Mouse (Mus musculus) liver, embryonic 14.5 days (tissue): ENCODE data around the gene Ncapg. TPM values are rescaled to one million over a fixed set of nuclear protein-coding genes. Genes with fewer than 3 reads are reported as not detected.
A peak's percentile ranks its signal among the peaks of the same experiment; 100 is the strongest.

Experiments
- ATAC-seq: fragments of 200-750 bp; cut with Nextera tagmentation; 2 replicates; pipeline ENCODE4 v1.8.0; 2017; ENCODE audit warnings: moderate number of reproducible peaks, mild to moderate bottlenecking, moderate library complexity; ENCODE audit not compliant: insufficient read depth
- DNase-seq, 3 experiments: peaks; one replicate each; pipeline ENCODE4 v3.0.0-alpha.2; 2012 to 2013; ENCODE audit warnings: low read depth in 3 of 3, low spot score in 3 of 3
- H3K27ac ChIP-seq: fragments of 300-500 bp; sonication (generic); 2 replicates; pipeline ENCODE4 v1.5.1; 2014; ENCODE audit warnings: moderate library complexity, mild to moderate bottlenecking, control low read depth, inconsistent platforms
- H3K27me3 ChIP-seq: fragments of 300-500 bp; sonication (generic); 2 replicates; pipeline ENCODE4 v1.6.1; 2014; ENCODE audit warnings: mild to moderate bottlenecking, low read length, moderate library complexity; ENCODE audit not compliant: control insufficient read depth, insufficient read depth
- H3K36me3 ChIP-seq: fragments of 300-500 bp; sonication (generic); replicated peaks from 2 replicates; pipeline ENCODE4 v1.6.1; 2014; ENCODE audit warnings: low read depth; ENCODE audit not compliant: control insufficient read depth, insufficient read depth
- H3K4me1 ChIP-seq, 2 experiments: fragments of 200-500 bp in 1 of 2; fragments of 300-500 bp in 1 of 2; sonication (generic) in 1 of 2; replicated peaks; 2 replicates each; pipeline ENCODE4 v1.6.1; 2012 to 2014; ENCODE audit warnings: antibody characterized with exemption in 1 of 2, inconsistent platforms in 1 of 2, low read length in 1 of 2; ENCODE audit not compliant: control insufficient read depth in 2 of 2, insufficient read depth in 2 of 2
- H3K4me2 ChIP-seq: fragments of 300-500 bp; sonication (generic); 2 replicates; pipeline ENCODE4 v1.6.1; 2014; ENCODE audit warnings: low read depth, mild to moderate bottlenecking, control low read depth, moderate library complexity
- H3K4me3 ChIP-seq, 2 experiments: fragments of 200-500 bp in 1 of 2; fragments of 300-500 bp in 1 of 2; sonication (generic) in 1 of 2; 2 replicates each; pipeline ENCODE4 v1.5.1; 2012 to 2014; ENCODE audit warnings: low read depth in 2 of 2, low read length in 2 of 2, mild to moderate bottlenecking in 2 of 2, control low read depth in 1 of 2, inconsistent platforms in 1 of 2, moderate library complexity in 1 of 2; ENCODE audit not compliant: insufficient read depth in 1 of 2
- H3K9ac ChIP-seq: fragments of 300-500 bp; sonication (generic); replicated peaks from 2 replicates; pipeline ENCODE4 v1.6.1; 2014; ENCODE audit warnings: mild to moderate bottlenecking, control low read depth, moderate library complexity
- H3K9me3 ChIP-seq: fragments of 300-500 bp; sonication (generic); 2 replicates; pipeline ENCODE4 v1.6.1; 2016; ENCODE audit warnings: low read length, mixed read lengths; ENCODE audit not compliant: control insufficient read depth
- CTCF ChIP-seq: IDR thresholded peaks from 2 replicates; pipeline ENCODE4 v1.5.1; 2016; ENCODE audit warnings: antibody characterized with exemption, low read depth, control low read depth
- EP300 ChIP-seq: IDR thresholded peaks from 2 replicates; pipeline ENCODE4 v1.6.1; 2016; ENCODE audit warnings: antibody characterized with exemption, low read depth
- WGBS: fragments of 180-500 bp; shearing (Covaris S2); extraction: QIAGEN DNeasy Blood & Tissue Kit; methylation state at CpG from one replicate; pipeline ENCODE4 v1.1.7; 2014; ENCODE audit not compliant: insufficient replicate concordance; 5-methylcytosine and 5-hydroxymethylcytosine counted together
- polyA plus RNA-seq, 2 experiments: library from polyadenylated mRNA; depleted of rRNA in 1 of 2; stranded (reverse) in 1 of 2; unstranded in 1 of 2; fragments of >200 nt; fragmentation: Nextera tagmentation in 1 of 2; extraction: Ambion mirVana in 1 of 2; gene quantifications; 2 replicates each; pipeline versions ENCODE4 v1.2.1 to v1.2.3; 2012 to 2014

Gene Ncapg
- polyA plus RNA-seq (2012; rRNA removed) (12.5 and 28.2 TPM in 2 replicates), polyA plus RNA-seq (2014; fragmentation: Nextera tagmentation; extraction: Ambion mirVana) (57.4 and 60.6 TPM in 2 replicates)

DNA sequence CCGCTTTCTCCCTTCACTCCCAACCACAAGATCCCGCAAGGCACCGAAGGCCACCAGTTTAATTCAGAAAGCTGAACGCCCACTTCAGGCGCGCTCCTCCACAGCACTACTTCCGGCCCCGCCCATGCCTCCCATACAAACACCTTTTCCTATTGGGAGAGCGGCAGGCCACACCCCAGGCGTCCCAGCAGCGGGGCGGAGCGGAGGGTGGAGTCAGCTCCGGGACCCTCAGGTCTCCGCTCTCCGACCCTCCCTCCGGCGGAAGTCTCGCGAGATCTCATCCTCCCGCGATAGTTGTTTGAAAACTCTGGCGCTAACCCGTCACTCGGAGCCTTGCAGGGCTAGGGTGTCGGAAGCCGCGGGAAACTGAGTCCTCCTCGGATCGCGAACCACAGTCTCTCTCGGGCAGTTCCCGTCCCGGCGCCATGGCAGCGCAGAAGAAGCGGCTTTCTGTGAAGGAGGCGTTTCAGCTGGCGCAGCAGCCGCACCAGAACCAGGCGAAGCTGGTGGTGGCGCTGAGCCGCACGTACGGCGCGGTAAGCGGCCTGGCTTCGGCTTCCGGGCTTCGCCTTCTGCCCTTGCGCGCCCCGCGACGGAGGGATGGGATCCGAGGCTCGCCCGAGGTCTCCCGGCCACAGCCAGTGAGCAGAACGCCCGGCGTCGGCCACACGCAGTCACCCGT lies at the start of gene Ncapg:
TSS of gene Ncapg (plus strand) at position 322 of the 682 bp plus-strand sequence.
- under 1% methylated on average over 66 of the region's 66 CpGs for WGBS
- Histone ChIP-seq H3K27me3 (no peaks in the 10 kb centered on the region), H3K4me1 (peaks cover 0 to 5% of the 10 kb centered on the region in 2 experiments; a peak in 2 of 4 replicates), H3K36me3 (peaks cover 5% of the 10 kb centered on the region), H3K4me2 (peak within 1 kb of the TSS; percentile 86), H3K4me3 (peak within 1 kb of the TSS; percentile 83 to 97), H3K27ac (peak within 1 kb of the TSS; percentile 81), H3K9ac (peak within 1 kb of the TSS; percentile 91), H3K9me3 (no peaks in the 10 kb centered on the region)
- TF ChIP-seq CTCF (0 out of 2 replicates have a peak, but pooled peaks have one; percentile 2), EP300 (peak; percentile 57)
- ATAC-seq = peak; percentile 98
- peak; percentile 97 to 98 (median 98) for DNase-seq

DNA sequence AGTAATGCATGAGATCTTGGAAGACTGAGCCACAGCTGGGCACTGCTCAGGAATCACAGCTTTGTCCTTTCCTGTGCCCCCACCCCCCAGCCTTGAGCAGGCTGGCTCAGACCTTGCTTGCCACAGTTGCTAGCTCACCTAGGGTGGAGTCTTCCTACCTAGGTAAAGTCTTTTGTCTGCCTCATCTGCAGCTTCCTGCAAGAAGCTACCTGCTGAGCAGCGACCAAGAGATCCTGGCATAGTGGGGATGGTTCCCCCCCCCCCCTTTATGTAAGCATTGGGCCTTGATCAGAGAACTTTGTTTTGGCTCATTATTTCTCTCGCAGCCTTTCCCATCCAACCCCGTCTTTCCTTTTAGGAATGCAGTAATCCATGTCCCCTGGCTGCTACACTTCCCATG lies 48.2 kb upstream of the Ncapg start:
- Histone ChIP-seq H3K4me3 (no peak overlapping the region), H3K4me1 (no peaks in the 10 kb centered on the region), H3K27ac (no peak overlapping the region), H3K27me3 (no peaks in the 10 kb centered on the region), H3K36me3 (no peaks in the 10 kb centered on the region), H3K4me2 (no peak overlapping the region), H3K9ac (no peak overlapping the region), H3K9me3 (no peaks in the 10 kb centered on the region)
- no peak for ATAC-seq
- DNase-seq = no peak
- WGBS = 48% methylated on average over 3 of the region's 3 CpGs
- TF ChIP-seq EP300 = no peak
- no peak for TF ChIP-seq CTCF

DNA sequence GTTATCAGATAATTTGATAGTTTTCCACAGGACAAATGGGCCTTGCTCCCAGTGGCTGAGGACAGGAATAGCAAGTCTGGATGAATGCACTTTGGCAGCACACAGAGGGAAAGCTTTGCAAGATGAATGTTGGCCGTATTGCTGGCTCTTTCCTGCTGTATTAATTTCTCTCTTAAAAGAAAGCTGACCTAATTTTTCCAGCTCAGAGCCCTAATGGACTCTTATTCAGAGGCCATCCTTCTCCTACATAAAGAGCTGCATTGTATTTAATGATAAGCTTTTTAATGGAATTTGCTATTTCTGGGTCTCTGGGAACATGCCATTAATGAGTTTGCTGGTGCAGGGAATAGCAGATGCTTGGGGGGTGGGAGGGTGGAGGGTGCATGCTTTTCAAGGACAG lies 41.9 kb upstream of the Ncapg start:
- no peak overlapping the region for H3K27ac ChIP-seq
- H3K9me3 ChIP-seq = no peaks in the 10 kb centered on the region
- H3K27me3 ChIP-seq = no peaks in the 10 kb centered on the region
- H3K4me1 ChIP-seq = no peaks in the 10 kb centered on the region
- no peak for TF ChIP-seq CTCF
- TF ChIP-seq EP300 = no peak
- DNase-seq = no peak
- no peak for ATAC-seq
- WGBS = 57% methylated on average over 1 of the region's 1 CpGs
- no peak overlapping the region for H3K9ac ChIP-seq
- no peaks in the 10 kb centered on the region for H3K36me3 ChIP-seq
- H3K4me3 ChIP-seq = no peak overlapping the region
- H3K4me2 ChIP-seq = no peak overlapping the region

DNA sequence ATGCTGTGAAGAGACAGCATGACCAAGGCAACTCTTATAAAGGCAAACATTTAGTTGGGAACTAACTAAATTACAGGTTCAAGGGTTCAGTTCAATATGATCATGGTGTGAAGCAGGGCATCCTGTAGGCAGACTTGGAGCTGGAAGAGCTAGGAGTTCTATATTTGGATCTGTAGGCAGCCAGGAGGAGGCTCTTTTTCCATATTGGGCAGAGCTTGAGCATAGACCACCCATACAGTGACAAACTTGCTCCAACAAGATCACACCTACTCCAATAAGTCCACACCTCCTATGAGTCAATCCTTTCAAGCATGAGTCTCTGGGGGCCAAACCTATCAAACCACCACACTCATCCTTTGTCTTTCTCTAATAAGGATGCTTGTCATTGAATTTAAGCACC lies 40.2 kb upstream of the Ncapg start:
- Histone ChIP-seq H3K4me2 (no peak overlapping the region), H3K27ac (no peak overlapping the region), H3K9ac (no peak overlapping the region), H3K27me3 (no peaks in the 10 kb centered on the region), H3K9me3 (no peaks in the 10 kb centered on the region), H3K4me3 (no peak overlapping the region), H3K4me1 (no peaks in the 10 kb centered on the region), H3K36me3 (no peaks in the 10 kb centered on the region)
- no peak for TF ChIP-seq CTCF
- TF ChIP-seq EP300 = no peak
- DNase-seq (no peak), ATAC-seq (no peak)

DNA sequence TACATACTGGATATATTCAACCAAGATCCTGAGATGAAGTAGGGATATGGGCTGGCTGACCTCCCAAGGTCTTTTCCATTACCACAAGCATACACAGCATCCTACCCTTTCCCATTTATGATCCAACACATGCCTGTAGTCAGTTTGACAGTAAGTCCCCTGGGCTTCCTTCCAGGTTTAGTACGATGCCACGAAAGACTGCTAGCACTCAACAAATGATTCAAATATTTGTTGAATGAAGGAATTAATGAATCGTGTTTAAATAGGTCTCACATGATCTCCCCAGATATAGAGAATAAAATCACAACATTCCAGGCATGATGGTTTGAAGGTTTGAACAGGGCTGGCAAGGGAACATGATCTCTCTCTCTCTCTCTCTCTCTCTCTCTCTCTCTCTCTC lies 31.3 kb upstream of the Ncapg start:
- H3K4me2 ChIP-seq = no peak overlapping the region
- H3K27me3 ChIP-seq = peaks cover 9% of the 10 kb centered on the region
- WGBS = 53% methylated on average over 3 of the region's 3 CpGs
- H3K4me3 ChIP-seq = no peak overlapping the region
- DNase-seq (no peak), ATAC-seq (no peak)
- 0 out of 4 replicates have a peak, but pooled peaks cover 0 to 4% of the 10 kb centered on the region in 2 experiments for H3K4me1 ChIP-seq
- no peak overlapping the region for H3K27ac ChIP-seq
- TF ChIP-seq EP300 = no peak
- no peak for TF ChIP-seq CTCF
- no peaks in the 10 kb centered on the region for H3K36me3 ChIP-seq
- no peaks in the 10 kb centered on the region for H3K9me3 ChIP-seq
- no peak overlapping the region for H3K9ac ChIP-seq
